Mouse (Mus musculus) spleen, adult 2 months (tissue): ENCODE measurements at regions not wholly inside any gene's neighbourhood (a gene's known extent, or its start where the extent isn't known, plus 50 kb on each side); places are given as distances from the start of the nearest gene placed in this dataset.

Experiments
- CTCF ChIP-seq: fragments of 200-500 bp; IDR thresholded peaks from 2 replicates; pipeline ENCODE4 v1.5.1; 2011; ENCODE audit warnings: mild to moderate bottlenecking, inconsistent platforms; ENCODE audit not compliant: insufficient read depth, insufficient read length, insufficient replicate concordance; ENCODE audit errors: extremely low read depth
- POLR2A ChIP-seq: fragments of 200-500 bp; IDR thresholded peaks from 2 replicates; pipeline ENCODE4 v1.6.1; 2011; ENCODE audit warnings: low read depth, low read length, inconsistent platforms

DNA sequence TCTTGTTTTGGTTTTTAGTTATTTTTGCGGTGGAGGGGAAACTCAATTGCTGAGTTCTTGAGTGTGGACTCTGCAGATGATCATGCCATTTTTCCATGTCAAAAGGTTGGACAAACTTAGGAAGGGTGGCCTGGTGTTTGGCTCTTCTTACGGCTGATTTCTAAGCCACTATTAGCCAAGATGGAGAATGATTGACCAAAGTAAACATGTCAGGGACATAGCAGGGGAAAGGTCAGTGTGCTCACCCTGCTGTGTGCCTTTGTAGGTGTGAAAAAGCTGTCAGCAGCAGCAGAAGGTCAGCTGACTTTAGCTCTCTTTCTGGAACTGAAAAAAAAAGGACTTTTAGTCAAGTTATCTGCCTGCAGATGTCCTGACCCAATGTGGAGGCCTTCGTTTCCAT is 137.4 kb upstream of the Mylip start:
- TF ChIP-seq CTCF, result no peak
- no peak for TF ChIP-seq POLR2A
